Mouse (Mus musculus) MEL (cell line): ENCODE measurements around the gene Rasef. TPM values are rescaled to one million over a fixed set of nuclear protein-coding genes. Genes with fewer than 3 reads are reported as not detected.

Source experiments
- DNase-seq: peaks from one replicate; pipeline ENCODE4 v3.0.0; 2011; ENCODE audit warnings: low read depth, low spot score
- H3K27ac ChIP-seq: 2 replicates; pipeline ENCODE4 v1.5.1; 2012; ENCODE audit warnings: low read depth, mild to moderate bottlenecking, control low read depth, low read length, moderate library complexity; ENCODE audit not compliant: control insufficient read depth
- H3K27me3 ChIP-seq, 2 experiments: fragments of 150-350 bp in 1 of 2; sonication (generic) in 1 of 2; 2 replicates each; pipeline ENCODE4 v1.6.1; 2012; ENCODE audit warnings: low read length in 2 of 2, mild to moderate bottlenecking in 2 of 2, improper control_type of control experiment in 1 of 2, moderate library complexity in 1 of 2; ENCODE audit not compliant: insufficient read depth in 2 of 2, control insufficient read depth in 1 of 2
- H3K36me3 ChIP-seq, 2 experiments: 2 replicates each; pipeline ENCODE4 v1.6.1; 2012 to 2014; ENCODE audit warnings: low read length in 2 of 2, improper control_type of control experiment in 1 of 2, inconsistent platforms in 1 of 2, mild to moderate bottlenecking in 1 of 2; ENCODE audit not compliant: insufficient read depth in 2 of 2, control insufficient read depth in 1 of 2
- H3K4me1 ChIP-seq, 2 experiments: fragments of 150-350 bp in 1 of 2; sonication (generic) in 1 of 2; 2 replicates each; pipeline ENCODE4 v1.6.1; 2012; ENCODE audit warnings: low read length in 2 of 2, improper control_type of control experiment in 1 of 2, mild to moderate bottlenecking in 1 of 2; ENCODE audit not compliant: insufficient read depth in 2 of 2, control insufficient read depth in 1 of 2
- H3K4me3 ChIP-seq, 2 experiments: fragments of 150-350 bp in 1 of 2; sonication (generic) in 1 of 2; 2 replicates each; pipeline ENCODE4 v1.5.1; 2012; ENCODE audit warnings: low read depth in 2 of 2, low read length in 2 of 2, mild to moderate bottlenecking in 2 of 2, moderate library complexity in 2 of 2, control low read depth in 1 of 2, improper control_type of control experiment in 1 of 2; ENCODE audit not compliant: control insufficient read depth in 1 of 2, insufficient read depth in 1 of 2
- H3K79me2 ChIP-seq: 2 replicates; pipeline ENCODE4 v1.6.1; 2012; ENCODE audit warnings: mild to moderate bottlenecking, low read length, moderate library complexity; ENCODE audit not compliant: control insufficient read depth, poor library complexity, insufficient read depth
- H3K9ac ChIP-seq: 2 replicates; pipeline ENCODE4 v1.6.1; 2012; ENCODE audit warnings: low read depth, mild to moderate bottlenecking, control low read depth, low read length, moderate library complexity; ENCODE audit not compliant: control insufficient read depth, poor library complexity, severe bottlenecking
- H3K9me3 ChIP-seq: fragments of 150-350 bp; sonication (generic); replicated peaks from 2 replicates; pipeline ENCODE4 v1.6.1; 2012; ENCODE audit warnings: mild to moderate bottlenecking, low read length, improper control_type of control experiment, moderate library complexity; ENCODE audit not compliant: insufficient read depth
- CHD2 ChIP-seq: IDR thresholded peaks from 2 replicates; pipeline ENCODE4 v1.6.1; 2011; ENCODE audit warnings: low read length, improper control_type of control experiment
- EP300 ChIP-seq, 2 experiments: IDR thresholded peaks; 2 replicates each; pipeline ENCODE4 v1.6.1; 2011; ENCODE audit warnings: improper control_type of control experiment in 2 of 2, low read length in 2 of 2, low read depth in 1 of 2, mild to moderate bottlenecking in 1 of 2
- GABPA ChIP-seq: IDR thresholded peaks from 2 replicates; pipeline ENCODE4 v1.6.1; 2012; ENCODE audit warnings: low read depth, mild to moderate bottlenecking, inconsistent platforms, low read length, improper control_type of control experiment, moderate library complexity
- HCFC1 ChIP-seq: IDR thresholded peaks from 2 replicates; pipeline ENCODE4 v1.6.1; 2012; ENCODE audit warnings: low read depth, mild to moderate bottlenecking, inconsistent platforms, low read length, improper control_type of control experiment, moderate library complexity
- MAFK ChIP-seq: IDR thresholded peaks from 2 replicates; pipeline ENCODE4 v1.6.1; 2011; ENCODE audit warnings: low read depth, mild to moderate bottlenecking, low read length, improper control_type of control experiment, borderline replicate concordance
- MEF2A ChIP-seq: IDR thresholded peaks from 2 replicates; pipeline ENCODE4 v1.6.1; 2014; ENCODE audit warnings: low read depth, mild to moderate bottlenecking, inconsistent platforms, low read length, improper control_type of control experiment; ENCODE audit not compliant: poor library complexity, insufficient replicate concordance, severe bottlenecking; ENCODE audit errors: extremely low read depth
- MXI1 ChIP-seq: IDR thresholded peaks from 2 replicates; pipeline ENCODE4 v1.6.1; 2011; ENCODE audit warnings: mild to moderate bottlenecking, low read depth, low read length, improper control_type of control experiment
- MYC ChIP-seq: IDR thresholded peaks from 2 replicates; pipeline ENCODE4 v1.6.1; 2011; ENCODE audit warnings: low read depth, mild to moderate bottlenecking, low read length, improper control_type of control experiment, moderate library complexity
- POLR2A ChIP-seq, 2 experiments: IDR thresholded peaks; 2 replicates each; pipeline ENCODE4 v1.6.1; 2011 to 2012; ENCODE audit warnings: low read length in 2 of 2, mild to moderate bottlenecking in 2 of 2, control low read depth in 1 of 2, improper control_type of control experiment in 1 of 2, low read depth in 1 of 2, moderate library complexity in 1 of 2; ENCODE audit not compliant: control insufficient read depth in 1 of 2, insufficient read depth in 1 of 2, poor library complexity in 1 of 2
- RAD21 ChIP-seq: IDR thresholded peaks from 2 replicates; pipeline ENCODE4 v1.6.1; 2011; ENCODE audit warnings: mild to moderate bottlenecking, low read depth, low read length, improper control_type of control experiment
- RCOR1 ChIP-seq: IDR thresholded peaks from 2 replicates; pipeline ENCODE4 v1.6.1; 2012; ENCODE audit warnings: low read depth, mild to moderate bottlenecking, inconsistent platforms, low read length, improper control_type of control experiment
- SIN3A ChIP-seq: IDR thresholded peaks from 2 replicates; pipeline ENCODE4 v1.6.1; 2012; ENCODE audit warnings: low read length, improper control_type of control experiment, inconsistent platforms
- TBP ChIP-seq: IDR thresholded peaks from 2 replicates; pipeline ENCODE4 v1.8.0; 2011; ENCODE audit warnings: low read depth, low read length, improper control_type of control experiment
- USF1 ChIP-seq: IDR thresholded peaks from 2 replicates; pipeline ENCODE4 v1.6.1; 2014; ENCODE audit warnings: low read depth, mild to moderate bottlenecking, inconsistent platforms, low read length, improper control_type of control experiment, moderate library complexity
- ZC3H11A ChIP-seq: IDR thresholded peaks from 2 replicates; pipeline ENCODE4 v1.6.1; 2012; ENCODE audit warnings: low read depth, mild to moderate bottlenecking, inconsistent platforms, low read length, improper control_type of control experiment
- ZKSCAN1 ChIP-seq: IDR thresholded peaks from 2 replicates; pipeline ENCODE4 v1.6.1; 2012; ENCODE audit warnings: low read depth, mild to moderate bottlenecking, inconsistent platforms, low read length, improper control_type of control experiment, moderate library complexity
- ZMIZ1 ChIP-seq: IDR thresholded peaks from 2 replicates; pipeline ENCODE4 v1.6.1; 2012; ENCODE audit warnings: low read depth, mild to moderate bottlenecking, inconsistent platforms, low read length, improper control_type of control experiment, moderate library complexity
- ZNF384 ChIP-seq: IDR thresholded peaks from 2 replicates; pipeline ENCODE4 v1.6.1; 2012; ENCODE audit warnings: low read depth, mild to moderate bottlenecking, inconsistent platforms, low read length, improper control_type of control experiment
- polyA plus RNA-seq, 2 experiments: library from polyadenylated mRNA; stranded (reverse) in 1 of 2; unstranded in 1 of 2; fragments of >175 nt in 1 of 2; fragments of >200 nt in 1 of 2; gene quantifications; 2 replicates each; pipeline versions ENCODE4 v1.2.1 to v1.2.4; 2012; ENCODE audit warnings: low replicate concordance in 2 of 2, low read depth in 1 of 2; ENCODE audit not compliant: insufficient read length in 2 of 2, insufficient read depth in 1 of 2, missing spikeins in 1 of 2
- total RNA-seq: library from RNA; depleted of rRNA; stranded (reverse); fragments of 300-350 nt; gene quantifications from 2 replicates; pipeline ENCODE4 v1.2.3, GENCODE M21; 2012

The Rasef gene
- total and polyA plus RNA-seq, 3 experiments = not detected

DNA sequence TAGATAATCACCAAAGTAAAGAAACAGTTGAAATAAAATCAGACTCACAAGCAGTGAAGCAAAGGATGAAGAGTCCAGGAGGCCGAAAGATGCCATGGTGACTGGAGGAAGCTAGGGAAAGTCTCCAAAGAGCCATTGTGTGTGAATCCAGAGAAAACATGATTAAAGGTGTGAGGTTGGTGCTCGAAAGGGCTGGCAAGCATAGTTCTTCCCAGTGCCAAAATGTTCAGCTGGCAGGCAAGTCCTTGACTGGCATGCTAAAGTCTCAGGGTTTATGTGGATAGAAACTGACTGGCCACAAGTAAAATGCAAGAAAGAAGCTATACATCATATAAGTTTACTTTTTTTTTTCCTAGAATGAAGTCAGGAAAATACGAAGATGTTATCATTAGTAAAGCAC lies 22.6 kb downstream of the Rasef start:
- TF ChIP-seq CHD2 = no peak
- no peak for TF ChIP-seq ZNF384
- no peak for TF ChIP-seq RAD21
- no peak for TF ChIP-seq USF1
- TF ChIP-seq ZKSCAN1 = no peak
- no peak for TF ChIP-seq MEF2A
- TF ChIP-seq SIN3A = no peak
- TF ChIP-seq MXI1 = no peak
- TF ChIP-seq RCOR1 = no peak
- TF ChIP-seq EP300 (IDR thresholded peaks at IDR 0.05; ENCODE audit: low read depth in 1 of 2, low read length in 2 of 2) = no peak
- no peak for TF ChIP-seq POLR2A (IDR thresholded peaks at IDR 0.05; ENCODE audit: control insufficient read depth in 1 of 2, insufficient read depth in 1 of 2, low read depth in 1 of 2, low read length in 2 of 2, poor library complexity in 1 of 2)
- no peak for TF ChIP-seq HCFC1
- TF ChIP-seq GABPA = no peak
- TF ChIP-seq TBP = no peak
- no peak for TF ChIP-seq ZC3H11A
- no peak overlapping the region for H3K27ac ChIP-seq
- no peaks in the 10 kb centered on the region for H3K4me1 ChIP-seq
- no peak overlapping the region for H3K4me3 ChIP-seq
- H3K36me3 ChIP-seq = no peaks in the 10 kb centered on the region
- H3K27me3 ChIP-seq = no peaks in the 10 kb centered on the region
- no peak for DNase-seq
- H3K9me3 ChIP-seq = no peaks in the 10 kb centered on the region
- H3K79me2 ChIP-seq = no peaks in the 10 kb centered on the region; the same call in 1 of the 2 replicates
- no peak overlapping the region for H3K9ac ChIP-seq

DNA sequence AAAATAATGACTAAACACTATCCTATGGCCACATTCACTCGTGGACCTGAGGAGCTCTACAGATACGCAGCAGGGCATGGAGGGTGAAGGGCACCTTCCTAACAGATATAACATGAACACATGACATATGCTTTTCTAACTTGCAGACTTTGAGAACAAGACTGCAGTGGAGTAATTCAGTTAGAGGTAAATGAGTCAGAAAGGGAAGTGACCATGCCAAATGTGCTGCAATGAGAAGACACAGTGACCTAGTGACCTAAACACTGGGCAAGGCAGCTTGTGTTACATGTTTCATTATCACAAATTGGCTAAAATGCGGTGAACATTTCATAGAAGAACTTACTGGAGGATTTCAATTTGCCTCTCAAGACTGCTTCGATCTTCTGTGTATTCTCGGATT lies 42.6 kb downstream of the Rasef start:
- no peak overlapping the region for H3K4me3 ChIP-seq
- no peak for DNase-seq
- H3K27me3 ChIP-seq = no peaks in the 10 kb centered on the region
- no peak overlapping the region for H3K27ac ChIP-seq
- TF ChIP-seq MAFK = no peak
- TF ChIP-seq ZMIZ1 = no peak
- TF ChIP-seq RAD21 = no peak
- TF ChIP-seq MYC = no peak
- H3K79me2 ChIP-seq = no peaks in the 10 kb centered on the region
- no peaks in the 10 kb centered on the region for H3K4me1 ChIP-seq
- no peaks in the 10 kb centered on the region for H3K9me3 ChIP-seq
- no peaks in the 10 kb centered on the region for H3K36me3 ChIP-seq
- no peak overlapping the region for H3K9ac ChIP-seq
